Mouse (Mus musculus) heart, postnatal 36 days (tissue): ENCODE results near the gene Tango6. TPM values are rescaled to one million over a fixed set of nuclear protein-coding genes. Genes with fewer than 3 reads are reported as not detected.
"Not testable (repeated sequence)": the region's sequence is repeated elsewhere in the genome, so short reads cannot be mapped to it uniquely, and the experiment has no call there.

Experiments used
- DNase-seq, 2 experiments: peaks; one replicate each; pipeline ENCODE4 v3.0.0; 2021 to 2022
- intact Hi-C: fragments of 180-260 bp; cut with DNase I; formaldehyde crosslinking; loops from one replicate; pipeline ENCODE4 v1.15.1; 2025
- total RNA-seq, 2 experiments: library from RNA; stranded (reverse); gene quantifications; 2 replicates each; pipeline ENCODE4 v1.2.3; 2021

The Tango6 gene
- total RNA-seq, 2 experiments from 2014 or later = 10.7 to 11.2 TPM

DNA sequence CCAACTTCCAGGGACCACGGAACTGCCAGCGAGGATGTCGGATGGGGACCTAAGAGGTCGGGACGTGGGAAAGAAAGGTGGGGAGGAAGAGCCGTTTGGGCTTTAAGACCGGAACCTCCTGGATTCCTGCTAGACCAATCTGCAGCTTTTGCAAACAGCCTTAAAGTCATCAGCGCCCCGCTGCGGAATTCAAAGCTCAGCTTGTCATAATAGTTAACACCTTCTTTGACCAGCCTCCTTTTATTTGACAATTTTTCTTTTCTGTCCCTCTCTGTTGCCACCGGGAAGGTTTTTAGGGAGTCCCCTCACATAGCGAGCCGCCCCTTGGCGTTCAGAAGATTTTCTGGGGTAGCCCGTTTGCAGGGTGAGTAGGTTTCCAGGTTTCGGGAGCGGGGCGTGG, 187.2 kb downstream of the Tango6 start, which contains the start of gene Has3:
Gene Has3, plus strand, starts transcription at position 192 of the 400 bp plus-strand sequence.
- intact Hi-C loops = loop anchor here (2.0 to 5.0 kb wide), 3 partner anchors 31 to 153 kb away; no protein-coding TSS in a partner anchor
- peak in 1 of 2 experiments; percentile 15 for DNase-seq

DNA sequence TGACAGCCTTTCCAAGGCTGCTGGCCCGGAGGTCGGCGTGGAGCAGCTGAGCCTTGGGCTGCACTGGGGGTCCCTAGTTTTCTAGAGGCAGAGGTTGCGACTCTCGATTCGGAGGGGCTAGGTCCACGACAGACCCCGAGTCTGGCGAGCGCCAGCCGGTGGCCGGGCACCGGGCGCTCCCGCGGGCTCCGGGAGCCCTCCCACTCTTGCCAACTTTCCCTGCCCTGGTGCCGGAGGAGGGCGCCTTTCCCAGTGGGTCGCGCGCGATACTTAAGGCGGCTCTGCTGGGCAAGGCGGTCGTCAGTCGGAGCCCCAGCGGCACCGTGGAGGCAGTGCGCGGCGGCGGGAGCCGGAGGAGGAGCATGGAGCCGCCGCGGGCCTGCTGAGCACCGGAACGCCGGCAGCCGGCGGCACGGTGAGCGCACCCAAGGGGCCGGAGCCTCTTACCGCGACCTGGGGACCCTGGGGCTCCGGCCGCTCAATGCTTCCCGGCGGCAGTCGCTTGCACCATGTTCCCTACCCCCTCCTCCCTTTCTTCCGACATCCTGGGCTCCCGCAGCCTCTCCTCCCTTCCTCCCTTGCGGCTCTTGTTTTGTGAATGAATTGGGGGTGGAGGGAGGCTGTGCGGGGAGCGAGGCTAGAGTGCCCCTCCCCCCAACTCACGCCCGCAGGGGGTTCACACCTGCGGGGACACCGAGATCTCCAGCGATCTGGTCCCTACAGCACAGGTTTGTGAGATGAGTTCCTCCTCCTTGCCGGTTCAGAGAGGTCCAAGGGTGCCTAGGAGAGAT, 187.9 kb downstream of the Tango6 start:
- intact Hi-C loops = loop anchor here (2.0 to 5.0 kb wide), 3 partner anchors 32 to 153 kb away; no protein-coding TSS in a partner anchor
- DNase-seq = peak; percentile 70 to 71

DNA sequence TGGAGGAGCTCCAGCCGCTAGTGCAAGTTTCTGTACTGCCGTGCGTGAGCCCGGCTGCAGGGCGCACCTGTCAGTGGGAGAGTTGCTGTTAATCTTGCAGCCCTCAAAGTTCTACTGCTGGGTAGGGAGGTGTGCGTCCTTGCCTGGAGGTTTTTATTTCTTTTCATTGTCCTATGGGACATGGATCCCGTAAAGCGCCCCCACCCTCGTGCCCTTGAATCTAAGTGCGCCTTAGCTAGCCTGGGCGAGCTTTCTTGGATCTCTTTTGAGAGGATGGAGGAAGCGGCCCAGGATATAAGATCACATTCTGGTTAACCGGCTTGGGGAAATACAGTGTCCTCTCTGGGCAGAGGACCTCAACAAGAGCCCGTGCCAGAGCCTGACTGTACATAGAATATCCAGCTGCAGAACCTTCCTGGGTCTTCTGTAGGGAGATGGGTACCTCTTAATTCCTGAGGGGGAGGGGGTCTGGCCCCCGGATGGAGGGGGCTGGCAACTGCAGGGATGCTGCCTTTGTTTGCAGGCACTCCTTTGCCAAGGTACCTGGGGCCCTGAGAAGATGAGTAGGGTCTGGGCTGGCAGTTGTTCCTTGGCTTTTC, 188.6 kb downstream of the Tango6 start:
- DNase-seq = peak; percentile 32
- intact Hi-C loops = loop anchor here (2.0 to 5.0 kb wide), 3 partner anchors 33 to 154 kb away; no protein-coding TSS in a partner anchor

DNA sequence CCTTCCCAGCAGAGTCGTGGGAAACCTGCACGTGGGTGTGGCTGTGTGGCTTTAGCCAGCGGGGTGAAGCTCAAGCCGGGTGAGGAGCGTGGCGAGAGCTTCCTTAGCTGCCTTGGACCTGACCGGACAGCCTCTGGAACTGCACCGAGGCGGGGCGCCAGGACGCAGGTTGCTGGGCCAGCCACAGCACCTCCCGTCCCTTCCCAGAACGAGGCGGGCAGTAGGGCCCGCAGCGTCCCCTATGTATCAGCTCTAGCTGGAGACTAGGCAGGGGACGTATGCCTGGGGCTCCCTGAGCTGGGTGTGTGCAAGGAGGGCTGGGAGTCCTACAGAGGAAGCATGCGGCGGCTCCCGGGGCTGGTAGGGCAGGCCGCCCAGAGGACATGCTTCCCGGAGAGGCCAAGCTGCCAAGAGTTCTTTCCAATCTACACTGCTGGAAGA, 189.1 kb downstream of the Tango6 start:
- intact Hi-C loops = loop anchor here (2.0 to 5.0 kb wide), 3 partner anchors 33 to 155 kb away; no protein-coding TSS in a partner anchor
- DNase-seq = peak; percentile 69 to 77

DNA sequence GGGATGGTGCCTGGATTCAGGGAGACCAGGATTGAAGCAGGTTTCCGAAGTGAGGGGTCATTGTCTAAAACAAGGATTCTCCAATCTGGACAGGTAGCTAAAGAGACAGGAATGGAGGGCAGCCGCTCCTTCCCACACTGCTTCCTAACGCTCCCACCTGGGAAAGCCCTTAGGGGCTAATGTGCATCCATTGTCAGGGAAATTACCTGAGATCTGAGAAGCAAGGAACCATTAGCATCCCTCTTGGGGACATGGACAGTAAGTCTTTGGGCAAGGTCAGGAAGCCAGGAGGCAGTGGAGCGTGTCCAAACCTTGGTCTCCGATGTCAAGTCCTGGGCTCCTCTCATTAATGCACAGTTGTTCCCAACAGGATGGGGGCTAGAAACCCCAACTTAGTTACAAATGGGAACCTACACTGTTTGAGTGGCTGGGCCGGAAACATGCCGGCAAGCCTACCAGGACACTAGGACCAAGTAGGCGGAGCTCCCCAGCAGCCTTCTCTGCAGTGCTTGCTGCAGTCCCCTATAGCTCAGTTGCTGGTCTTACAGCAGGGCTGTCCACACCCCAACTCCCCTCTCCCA, 189.7 kb downstream of the Tango6 start:
- DNase-seq = no peak
- intact Hi-C loops = loop anchor here (5.0 kb wide), 2 partner anchors 100 to 155 kb away; no protein-coding TSS in a partner anchor

DNA sequence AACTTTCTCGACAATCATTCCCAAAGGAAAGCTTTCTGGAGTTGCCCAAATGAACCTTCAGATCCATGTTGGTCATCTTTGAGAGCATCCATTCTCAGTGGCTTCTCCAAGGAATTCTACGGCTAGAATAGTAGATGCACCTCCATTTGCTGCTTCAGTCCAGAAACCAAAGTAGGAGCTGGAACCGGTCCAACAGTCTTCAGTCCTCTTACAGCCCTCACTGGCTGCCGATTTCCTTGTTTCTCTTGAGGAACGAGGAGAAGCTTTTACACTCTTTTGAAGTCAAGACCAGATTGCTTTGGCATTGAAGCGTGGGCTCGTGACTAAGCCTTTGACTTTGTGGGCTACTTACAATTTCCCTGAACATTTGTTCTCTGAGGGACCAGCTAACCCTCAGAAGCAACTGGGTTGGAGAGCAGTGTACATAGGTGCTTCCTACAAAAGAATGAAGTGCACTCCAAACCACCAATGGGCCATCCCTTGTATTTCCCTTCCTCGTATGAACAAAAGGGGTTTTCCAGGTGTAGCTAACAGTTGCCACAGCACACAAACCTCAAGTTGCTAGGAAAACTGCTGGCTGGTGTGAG, 197.3 kb downstream of the Tango6 start:
- no peak for DNase-seq
- intact Hi-C loops = no loop called here

DNA sequence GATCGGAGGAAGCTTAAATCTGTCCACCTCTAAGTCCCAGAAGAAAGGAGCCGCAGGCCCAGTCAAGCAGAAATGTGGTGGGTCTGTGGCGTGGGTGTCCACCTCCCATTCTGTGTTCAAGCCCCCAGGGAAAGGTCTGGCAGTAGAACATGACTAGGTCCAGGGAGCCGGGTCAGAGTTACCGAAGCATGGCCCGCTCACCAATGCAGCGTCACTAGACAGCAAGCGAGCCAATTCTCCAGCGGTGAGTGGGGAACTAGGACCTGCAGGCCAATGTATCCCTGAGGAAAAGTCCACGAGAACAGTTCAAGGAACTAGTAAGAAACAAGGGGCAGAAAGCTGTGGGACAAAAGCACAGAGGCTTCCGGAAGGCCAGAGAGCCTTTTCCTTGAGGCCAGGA, 201.2 kb downstream of the Tango6 start:
- DNase-seq, intact Hi-C loops: not testable (repeated sequence)

DNA sequence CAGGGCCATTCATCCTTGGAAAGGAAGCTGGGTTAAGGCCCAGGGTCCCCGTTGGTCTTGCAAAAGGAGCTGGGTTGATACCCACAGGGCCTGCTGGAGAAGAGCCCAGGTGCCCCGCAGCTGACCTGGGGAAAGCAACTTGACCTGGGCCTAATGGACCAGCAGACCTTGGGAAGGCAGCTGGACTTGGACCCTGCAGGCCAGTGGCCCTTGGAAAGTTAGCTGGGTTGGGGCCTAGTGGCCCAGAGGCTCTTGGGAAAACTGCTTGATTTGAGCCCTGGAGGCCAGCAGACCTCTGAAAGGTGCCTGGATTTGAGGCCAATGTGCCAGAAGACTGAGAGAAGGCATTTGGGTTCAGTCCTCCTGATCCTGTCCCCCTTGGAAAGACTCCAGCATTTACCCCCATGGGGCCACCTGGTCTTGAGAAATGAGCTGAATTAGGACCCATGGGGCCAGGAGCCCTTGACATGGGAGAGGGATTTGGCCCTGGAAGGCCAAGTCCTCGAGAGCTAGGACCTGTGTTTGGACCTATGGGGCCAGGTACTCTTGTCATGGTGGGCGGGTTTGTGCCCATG, 202.0 kb downstream of the Tango6 start:
- DNase-seq = not testable (repeated sequence)
- intact Hi-C loops = loop anchor here (5.0 kb wide), 1 partner anchor 453 kb away; no protein-coding TSS in a partner anchor

DNA sequence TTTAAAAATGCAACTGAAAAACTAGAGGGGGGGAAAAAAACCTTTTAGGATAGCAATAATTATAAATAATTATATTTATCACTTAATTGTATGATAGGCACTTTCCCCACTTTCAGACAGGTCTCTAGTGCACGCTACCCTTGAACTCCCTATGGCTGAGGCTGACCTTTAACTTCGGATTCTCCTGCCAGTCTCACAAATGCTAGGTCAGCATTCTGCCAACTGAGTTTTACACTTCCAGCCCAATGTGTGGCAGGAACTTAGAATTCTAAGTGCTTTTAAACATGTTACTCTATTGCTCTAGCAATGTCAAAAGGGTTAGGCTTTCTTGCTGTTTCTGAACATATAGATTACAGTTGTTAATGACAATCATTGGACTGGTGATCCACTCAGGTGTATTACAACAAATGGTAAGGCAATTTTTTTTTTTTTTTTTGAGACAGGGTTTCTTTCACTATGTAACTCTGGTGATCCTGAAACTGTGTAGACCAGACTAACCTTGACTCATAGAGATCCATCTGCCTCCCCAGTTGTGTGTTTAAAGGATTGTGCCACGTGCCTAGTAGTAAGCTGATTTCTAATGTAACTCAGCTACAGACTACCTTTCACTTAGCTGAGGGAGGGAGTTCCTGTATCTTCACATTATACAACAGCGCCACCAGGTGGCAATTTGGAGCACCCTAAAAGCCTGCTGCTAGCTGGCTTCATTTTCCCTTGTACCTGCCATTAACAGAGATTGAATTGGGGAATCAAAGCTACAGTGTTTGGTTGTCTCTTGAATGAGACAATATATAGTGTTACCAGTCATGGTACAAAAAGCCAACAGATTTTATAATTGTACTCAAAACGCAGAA, 204.7 kb downstream of the Tango6 start:
- intact Hi-C loops = loop anchor here (1.0 to 5.0 kb wide), 4 partner anchors 169 to 455 kb away; no protein-coding TSS in a partner anchor
- peak; percentile 77 to 81 for DNase-seq

DNA sequence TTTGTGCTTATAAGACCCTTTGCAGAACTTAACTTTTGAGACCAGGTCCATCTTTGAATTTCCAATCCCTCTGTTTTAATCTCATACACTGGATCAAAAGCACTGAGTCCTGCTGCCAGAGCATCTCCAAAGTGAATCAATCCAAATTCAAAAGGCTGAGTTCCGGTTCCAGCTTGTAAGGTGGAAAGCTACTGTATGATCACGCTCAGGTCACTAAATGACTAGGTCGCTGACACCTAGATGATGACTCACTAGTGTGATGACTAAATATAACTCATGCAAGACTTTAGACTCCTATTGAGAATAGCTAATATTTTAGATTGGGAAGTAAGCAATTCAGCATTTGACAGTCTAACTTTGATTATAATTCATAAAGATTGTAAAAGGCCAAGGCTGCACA, 205.9 kb downstream of the Tango6 start:
- intact Hi-C loops = loop anchor here (1.0 to 5.0 kb wide), 2 partner anchors 190 to 457 kb away; no protein-coding TSS in a partner anchor
- DNase-seq = no peak

DNA sequence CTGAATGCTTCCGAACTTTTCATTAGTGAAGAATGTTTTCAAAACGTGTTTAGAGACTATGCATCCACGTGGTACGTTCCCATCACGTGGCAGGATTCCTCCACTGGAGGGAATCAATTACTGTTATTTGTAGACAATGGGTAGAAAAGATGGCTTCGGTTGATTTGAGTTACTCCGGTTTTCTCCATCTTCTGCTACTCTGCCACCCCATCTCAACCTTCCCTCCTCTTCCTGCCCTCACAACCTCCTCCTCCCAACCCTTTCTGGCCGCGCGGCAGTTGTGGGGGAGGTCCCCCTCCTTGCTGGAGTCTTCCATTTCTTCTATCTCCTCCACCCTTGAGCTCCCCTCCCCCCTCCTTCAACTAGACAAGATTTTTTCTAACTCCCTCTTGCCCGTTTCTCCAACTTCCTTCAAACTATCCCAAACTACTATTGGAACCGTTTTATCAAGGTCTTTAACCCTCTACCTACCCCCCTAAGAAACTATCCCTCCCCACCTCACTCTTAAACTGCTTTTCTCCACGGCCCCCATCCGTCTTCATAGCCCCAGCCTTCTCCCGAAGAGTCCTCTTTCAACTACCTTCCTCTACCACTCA, 209.4 kb downstream of the Tango6 start:
- DNase-seq = no peak
- intact Hi-C loops = no loop called here

DNA sequence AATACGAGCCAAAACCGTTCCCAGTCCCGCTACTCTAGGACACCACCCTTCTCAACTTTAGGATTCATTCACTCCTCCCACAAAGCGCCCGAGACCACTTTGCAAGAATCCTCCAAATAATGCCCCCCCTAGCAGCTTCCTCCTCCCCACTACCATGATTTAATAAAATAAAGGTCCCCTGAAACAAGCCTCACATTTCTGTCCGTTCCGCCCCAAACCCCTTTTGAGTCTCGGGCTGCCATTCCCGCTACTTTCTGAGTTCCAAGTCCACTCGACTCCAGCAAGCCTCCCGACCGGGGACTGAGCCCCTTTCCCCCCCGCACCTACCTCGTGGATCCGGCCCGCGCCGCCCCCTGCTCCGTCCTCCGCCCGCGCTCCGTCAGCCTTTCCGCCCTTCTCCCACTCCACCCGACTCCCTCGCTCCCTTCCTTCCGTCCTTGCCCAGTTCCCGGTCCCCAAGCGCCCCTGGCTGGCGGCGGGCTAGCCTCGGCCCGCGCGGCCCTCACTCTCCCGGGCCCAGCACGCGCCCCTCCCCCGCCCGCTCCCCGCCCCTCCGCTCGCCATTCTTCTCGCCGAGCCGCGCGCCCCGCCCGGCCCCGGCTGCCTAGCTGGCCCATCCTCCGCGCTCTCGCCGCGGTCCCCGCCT, 210.1 kb downstream of the Tango6 start:
- DNase-seq = no peak

DNA sequence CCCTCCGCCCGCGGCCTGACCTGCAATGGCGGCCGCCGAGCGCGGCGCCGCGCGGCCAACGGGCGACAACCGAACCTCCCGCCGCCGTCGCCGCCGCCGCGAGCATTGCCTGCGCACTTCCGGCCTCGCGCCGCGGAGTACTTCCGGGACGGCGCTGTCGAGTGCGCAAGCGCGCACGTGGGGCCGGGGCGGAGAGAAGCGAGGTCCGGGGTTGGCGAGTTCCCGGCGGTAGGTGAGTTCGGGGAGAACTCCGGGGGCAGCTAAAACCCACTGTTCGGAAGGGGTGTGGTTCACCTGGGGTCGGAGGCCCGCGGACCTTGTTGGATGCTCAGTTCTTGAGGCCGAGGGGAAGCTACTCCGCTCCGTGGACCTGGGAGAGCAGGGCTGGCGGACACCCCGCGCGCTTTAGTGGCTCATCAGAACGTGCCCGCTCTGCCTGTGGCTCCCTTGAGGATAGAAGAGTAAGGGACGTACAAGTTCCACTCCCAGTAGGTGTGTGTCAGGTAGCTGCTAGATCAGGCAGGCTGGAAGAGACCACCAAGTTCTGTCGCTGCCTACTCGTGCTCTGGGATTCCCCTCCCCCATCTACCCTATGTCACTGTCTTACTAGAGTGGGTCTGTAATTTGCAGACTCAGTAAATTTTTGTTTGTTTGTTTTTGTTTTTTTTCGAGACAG, 210.8 kb downstream of the Tango6 start, which contains the start of gene Utp4:
Gene Utp4, plus strand, starts transcription at position 156 of the 676 bp plus-strand sequence.
- intact Hi-C loops = no loop called here
- peak; percentile 86 to 91 for DNase-seq

More for the DNA sequence above, 210.1 kb downstream of the Tango6 start:
- intact Hi-C loops = no loop called here

DNA sequence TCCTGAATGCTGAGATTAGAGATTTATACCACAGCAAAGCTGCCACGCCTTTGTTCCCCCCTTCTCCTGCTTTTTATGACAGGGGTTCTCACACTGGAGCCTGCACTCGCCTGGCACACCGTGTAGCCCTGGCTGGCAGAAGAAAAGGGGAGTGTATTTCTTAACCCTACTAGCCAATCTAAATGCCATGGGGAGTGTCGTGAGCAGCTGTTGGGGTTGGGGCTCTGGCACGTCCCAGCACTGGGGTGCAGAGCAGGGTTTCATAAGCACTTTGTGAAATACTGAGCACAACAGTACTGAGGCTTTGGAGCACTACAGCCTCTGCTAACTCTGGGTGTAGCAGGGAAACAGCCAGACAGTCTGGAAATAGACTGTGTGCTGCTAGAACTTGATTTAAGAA, 216.6 kb downstream of the Tango6 start:
- intact Hi-C loops = no loop called here
- DNase-seq = no peak
